Mouse (Mus musculus) lung, adult 2 months (tissue): Measurements from ENCODE around the gene Tbc1d13.

ENCODE experiments used
- CTCF ChIP-seq: fragments of 200-500 bp; IDR thresholded peaks from 2 replicates; pipeline ENCODE4 v1.5.1; 2011; ENCODE audit warnings: mild to moderate bottlenecking, low read length, control low read depth; ENCODE audit not compliant: insufficient read depth
- POLR2A ChIP-seq: fragments of 200-500 bp; IDR thresholded peaks from 2 replicates; pipeline ENCODE4 v1.6.1; 2011; ENCODE audit warnings: low read depth, mild to moderate bottlenecking, control low read depth, low read length, borderline replicate concordance; ENCODE audit errors: extremely low read depth

DNA sequence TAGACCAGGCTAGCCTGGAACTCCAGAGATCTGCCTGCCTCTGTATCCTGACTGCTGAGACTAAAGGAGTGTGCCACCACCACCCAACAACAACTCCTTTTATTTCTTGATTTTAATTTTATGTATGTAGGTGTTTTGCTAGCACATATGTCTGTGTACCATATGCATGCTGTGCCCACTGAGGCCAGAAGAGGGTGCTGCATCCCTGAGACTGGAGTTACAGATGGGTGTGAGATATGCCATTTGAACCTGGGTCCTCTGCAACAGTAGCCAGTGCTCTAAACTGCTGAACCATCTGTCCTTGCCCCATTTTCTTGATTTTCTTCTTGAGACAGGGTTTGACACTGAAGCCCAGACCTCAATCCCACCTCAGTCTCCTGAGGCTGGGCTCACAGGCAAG lies 27.2 kb upstream of the Tbc1d13 start:
- peak; percentile 80 for TF ChIP-seq CTCF
- no peak for TF ChIP-seq POLR2A
